Mouse (Mus musculus) intestine, embryonic 15.5 days (tissue): ENCODE results near the gene Pkd1l2. TPM values are rescaled to one million over a fixed set of nuclear protein-coding genes. Genes with fewer than 3 reads are reported as not detected.
A peak's percentile ranks its signal among the peaks of the same experiment; 100 is the strongest.

ENCODE experiments used
- ATAC-seq: fragments of 200-750 bp; cut with Nextera tagmentation; 2 replicates; pipeline ENCODE4 v1.8.0; 2017; ENCODE audit warnings: moderate TSS enrichment, moderate library complexity
- H3K27ac ChIP-seq: fragments of 300-500 bp; sonication (generic); 2 replicates; pipeline ENCODE4 v1.5.1; 2015; ENCODE audit warnings: mild to moderate bottlenecking, inconsistent platforms
- H3K27me3 ChIP-seq: fragments of 300-500 bp; sonication (generic); replicated peaks from 2 replicates; pipeline ENCODE4 v1.6.1; 2015; ENCODE audit warnings: inconsistent platforms
- H3K36me3 ChIP-seq: fragments of 300-500 bp; sonication (generic); 2 replicates; pipeline ENCODE4 v1.6.1; 2015; ENCODE audit warnings: inconsistent platforms
- H3K4me1 ChIP-seq: fragments of 300-500 bp; sonication (generic); replicated peaks from 2 replicates; pipeline ENCODE4 v1.6.1; 2015; ENCODE audit warnings: inconsistent platforms
- H3K4me2 ChIP-seq: fragments of 300-500 bp; sonication (generic); replicated peaks from 2 replicates; pipeline ENCODE4 v1.6.1; 2015; ENCODE audit warnings: mild to moderate bottlenecking, inconsistent platforms
- H3K4me3 ChIP-seq: fragments of 300-500 bp; sonication (generic); replicated peaks from 2 replicates; pipeline ENCODE4 v1.5.1; 2015; ENCODE audit warnings: inconsistent platforms
- H3K9ac ChIP-seq: fragments of 300-500 bp; sonication (generic); 2 replicates; pipeline ENCODE4 v1.6.1; 2015; ENCODE audit warnings: inconsistent platforms
- H3K9me3 ChIP-seq: fragments of 300-500 bp; sonication (generic); 2 replicates; pipeline ENCODE4 v1.6.1; 2016; ENCODE audit warnings: inconsistent platforms
- WGBS: fragments of 180-500 bp; shearing (Covaris S2); methylation state at CpG from one replicate; pipeline ENCODE4 v1.1.7; 2015; 5-methylcytosine and 5-hydroxymethylcytosine counted together
- polyA plus RNA-seq: library from polyadenylated mRNA; unstranded; fragments of >200 nt; fragmentation: Nextera tagmentation; extraction: Ambion mirVana; gene quantifications from 2 replicates; pipeline ENCODE4 v1.2.1, GENCODE M21; 2015

Pkd1l2 gene
- 0.21 TPM in 1 of 2 replicates, not detected in the other for polyA plus RNA-seq

GRCm38 (mm10) chr8:117082399-117082872 lies at the start of gene Pkd1l2:
Gene Pkd1l2 (minus strand): TSS chr8:117082449.
- Histone ChIP-seq H3K4me1 (0 out of 2 replicates have a peak, but pooled peaks cover 4% of the 10 kb centered on the region), H3K9ac (no peak within 1 kb of the TSS), H3K4me3 (no peak within 1 kb of the TSS), H3K27ac (no peak within 1 kb of the TSS), H3K4me2 (no peak within 1 kb of the TSS), H3K36me3 (no peaks in the 10 kb centered on the region), H3K27me3 (no peaks in the 10 kb centered on the region), H3K9me3 (no peaks in the 10 kb centered on the region)
- ATAC-seq: no peak
- WGBS: 69% methylated on average over 8 of the region's 8 CpGs

DNA sequence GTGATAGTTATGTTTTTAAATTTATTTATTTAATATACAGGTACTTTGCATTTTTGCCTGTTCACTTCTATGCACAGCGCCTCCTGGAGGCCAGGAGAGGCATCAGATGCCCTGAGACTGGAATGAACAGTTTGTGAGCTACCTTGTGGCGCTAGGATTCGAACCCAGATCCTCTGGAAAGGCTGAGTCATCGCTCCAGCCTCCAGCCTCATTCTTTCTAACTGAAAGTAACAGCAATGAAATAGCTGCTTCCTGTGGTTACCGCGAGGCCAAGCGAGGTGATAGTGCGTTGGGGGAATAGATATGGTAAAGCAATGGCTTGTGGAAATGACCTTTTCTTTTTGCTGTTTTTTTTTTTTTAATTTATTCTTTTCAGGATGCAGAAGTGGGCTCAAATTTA lies 44.8 kb upstream of the Pkd1l2 start:
- no peak overlapping the region for H3K9ac ChIP-seq
- no peak for ATAC-seq
- no peaks in the 10 kb centered on the region for H3K27me3 ChIP-seq
- 84% methylated on average over 8 of the region's 8 CpGs for WGBS
- H3K9me3 ChIP-seq: no peaks in the 10 kb centered on the region
- H3K27ac ChIP-seq: no peak overlapping the region
- no peak overlapping the region for H3K4me3 ChIP-seq
- no peak overlapping the region for H3K4me2 ChIP-seq
- H3K4me1 ChIP-seq: 0 out of 2 replicates have a peak, but pooled peaks cover 2% of the 10 kb centered on the region
- H3K36me3 ChIP-seq: no peaks in the 10 kb centered on the region

DNA sequence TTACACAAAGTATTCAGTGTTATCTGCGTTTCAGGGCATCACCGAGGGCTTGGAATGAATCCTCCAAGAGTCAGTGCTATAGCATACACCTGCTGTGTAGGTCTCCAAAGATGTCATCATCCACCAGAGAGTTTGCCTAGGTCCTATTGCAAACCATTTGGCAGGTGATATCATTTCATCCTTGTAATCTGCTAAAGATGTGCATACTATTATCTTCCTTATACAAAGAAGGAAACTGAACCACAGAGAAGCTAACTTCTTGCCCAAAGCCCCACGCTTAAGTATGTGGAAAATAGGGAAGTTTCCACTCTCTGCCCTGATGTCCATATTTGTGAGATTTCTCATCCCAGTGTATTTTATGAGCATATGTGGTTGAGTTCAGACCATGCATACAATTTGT lies 44.2 kb upstream of the Pkd1l2 start:
- Histone ChIP-seq H3K27ac (no peak overlapping the region), H3K9me3 (no peaks in the 10 kb centered on the region), H3K36me3 (no peaks in the 10 kb centered on the region), H3K4me2 (no peak overlapping the region), H3K9ac (no peak overlapping the region), H3K4me1 (0 out of 2 replicates have a peak, but pooled peaks cover 3% of the 10 kb centered on the region), H3K4me3 (no peak overlapping the region), H3K27me3 (no peaks in the 10 kb centered on the region)
- ATAC-seq: no peak
- 96% methylated on average over 3 of the region's 3 CpGs for WGBS

DNA sequence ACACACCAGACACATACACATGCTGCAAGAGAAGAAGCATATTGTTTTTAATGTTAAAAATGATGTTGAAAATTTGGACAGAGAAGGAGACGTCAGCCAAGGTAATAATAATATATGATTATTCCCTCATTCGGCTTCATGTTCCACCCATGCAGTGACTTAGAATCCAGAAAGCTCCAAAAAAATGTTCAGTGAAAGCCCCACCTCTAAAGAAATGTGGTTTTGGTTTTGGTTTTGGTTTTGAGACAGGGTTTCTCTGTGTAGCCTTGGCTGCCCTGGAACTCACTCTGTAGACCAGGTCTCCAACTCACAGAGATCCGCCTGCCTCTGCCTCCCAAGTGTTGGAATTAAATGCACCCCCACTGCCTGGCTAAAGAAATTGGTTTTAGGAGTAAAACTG lies 43.6 kb upstream of the Pkd1l2 start:
- Histone ChIP-seq H3K36me3 (no peaks in the 10 kb centered on the region), H3K27ac (no peak overlapping the region), H3K4me3 (no peak overlapping the region), H3K4me2 (no peak overlapping the region), H3K4me1 (0 out of 2 replicates have a peak, but pooled peaks cover 4% of the 10 kb centered on the region), H3K9me3 (no peaks in the 10 kb centered on the region), H3K9ac (no peak overlapping the region), H3K27me3 (no peaks in the 10 kb centered on the region)
- WGBS: 92% methylated on average over 3 of the region's 3 CpGs
- ATAC-seq: no peak

GRCm38 (mm10) chr8:117123850-117124633 lies 41.8 kb upstream of the Pkd1l2 start:
- ATAC-seq: peak; percentile 90

DNA sequence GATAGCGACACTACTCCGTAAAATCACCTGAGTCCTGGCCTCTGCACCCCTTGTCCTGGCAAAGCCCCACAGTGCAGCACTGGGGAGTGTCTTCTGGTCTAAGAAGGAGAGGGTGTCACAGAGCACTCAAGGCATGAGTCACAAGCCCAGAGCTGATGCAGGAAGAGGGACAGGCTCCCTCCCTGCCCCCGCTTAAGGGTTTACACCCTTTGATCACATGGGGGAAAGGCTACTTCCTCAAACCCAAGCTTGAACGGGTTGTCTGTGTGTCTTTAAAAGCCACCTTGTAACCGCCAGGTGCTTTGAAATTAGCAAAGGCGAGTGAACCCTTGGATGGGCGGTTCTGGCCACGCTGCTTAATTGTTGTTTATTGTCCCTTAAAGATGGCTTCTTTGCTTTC lies 39.0 kb upstream of the Pkd1l2 start:
- H3K9ac ChIP-seq: no peak overlapping the region
- no peak overlapping the region for H3K4me3 ChIP-seq
- no peaks in the 10 kb centered on the region for H3K9me3 ChIP-seq
- no peak overlapping the region for H3K4me2 ChIP-seq
- ATAC-seq: peak; percentile 84
- WGBS: 46% methylated on average over 8 of the region's 8 CpGs
- 0 out of 2 replicates have a peak, but pooled peaks cover 5% of the 10 kb centered on the region for H3K4me1 ChIP-seq
- H3K27me3 ChIP-seq: no peaks in the 10 kb centered on the region
- no peaks in the 10 kb centered on the region for H3K36me3 ChIP-seq
- H3K27ac ChIP-seq: peak overlapping the region; percentile 77

More at GRCm38 (mm10) chr8:117123850-117124633, 41.8 kb upstream of the Pkd1l2 start:
- Histone ChIP-seq H3K9ac (no peak overlapping the region; the same call in 1 of the 2 replicates), H3K9me3 (no peaks in the 10 kb centered on the region), H3K4me3 (no peak overlapping the region), H3K4me2 (peak overlapping the region; percentile 24), H3K36me3 (no peaks in the 10 kb centered on the region), H3K27me3 (no peaks in the 10 kb centered on the region), H3K27ac (peak overlapping the region; percentile 71), H3K4me1 (0 out of 2 replicates have a peak, but pooled peaks cover 4% of the 10 kb centered on the region)
- WGBS: 60% methylated on average over 13 of the region's 13 CpGs

DNA sequence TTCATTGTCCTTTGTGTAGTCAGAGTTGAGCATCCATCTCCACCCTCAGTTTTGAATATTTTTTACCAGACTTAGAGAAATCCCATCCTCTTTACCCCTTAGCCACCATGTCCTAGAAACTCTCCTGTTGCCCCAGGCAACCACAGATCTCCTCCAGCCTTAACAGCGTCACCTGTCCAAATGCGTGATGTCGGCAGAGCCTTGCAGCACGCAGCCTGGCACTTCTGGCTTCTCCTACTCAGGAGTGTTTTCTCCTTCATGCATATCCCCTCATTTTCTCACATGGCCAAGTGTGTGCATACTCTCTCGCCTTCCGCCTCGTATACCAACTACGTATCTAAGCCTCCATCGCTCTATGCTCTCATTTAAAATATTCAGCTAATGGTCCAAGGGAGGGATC lies 36.2 kb upstream of the Pkd1l2 start:
- no peak overlapping the region for H3K4me2 ChIP-seq
- no peaks in the 10 kb centered on the region for H3K9me3 ChIP-seq
- 81% methylated on average over 9 of the region's 9 CpGs for WGBS
- peaks cover 15% of the 10 kb centered on the region; the same call in 1 of the 2 replicates for H3K4me1 ChIP-seq
- H3K36me3 ChIP-seq: no peaks in the 10 kb centered on the region
- H3K9ac ChIP-seq: no peak overlapping the region
- no peak for ATAC-seq
- H3K27me3 ChIP-seq: no peaks in the 10 kb centered on the region
- H3K27ac ChIP-seq: no peak overlapping the region
- H3K4me3 ChIP-seq: no peak overlapping the region

GRCm38 (mm10) chr8:117116534-117116933 lies 34.3 kb upstream of the Pkd1l2 start:
- Histone ChIP-seq H3K27ac (peak overlapping the region; percentile 91), H3K4me2 (peak overlapping the region; percentile 44)

DNA sequence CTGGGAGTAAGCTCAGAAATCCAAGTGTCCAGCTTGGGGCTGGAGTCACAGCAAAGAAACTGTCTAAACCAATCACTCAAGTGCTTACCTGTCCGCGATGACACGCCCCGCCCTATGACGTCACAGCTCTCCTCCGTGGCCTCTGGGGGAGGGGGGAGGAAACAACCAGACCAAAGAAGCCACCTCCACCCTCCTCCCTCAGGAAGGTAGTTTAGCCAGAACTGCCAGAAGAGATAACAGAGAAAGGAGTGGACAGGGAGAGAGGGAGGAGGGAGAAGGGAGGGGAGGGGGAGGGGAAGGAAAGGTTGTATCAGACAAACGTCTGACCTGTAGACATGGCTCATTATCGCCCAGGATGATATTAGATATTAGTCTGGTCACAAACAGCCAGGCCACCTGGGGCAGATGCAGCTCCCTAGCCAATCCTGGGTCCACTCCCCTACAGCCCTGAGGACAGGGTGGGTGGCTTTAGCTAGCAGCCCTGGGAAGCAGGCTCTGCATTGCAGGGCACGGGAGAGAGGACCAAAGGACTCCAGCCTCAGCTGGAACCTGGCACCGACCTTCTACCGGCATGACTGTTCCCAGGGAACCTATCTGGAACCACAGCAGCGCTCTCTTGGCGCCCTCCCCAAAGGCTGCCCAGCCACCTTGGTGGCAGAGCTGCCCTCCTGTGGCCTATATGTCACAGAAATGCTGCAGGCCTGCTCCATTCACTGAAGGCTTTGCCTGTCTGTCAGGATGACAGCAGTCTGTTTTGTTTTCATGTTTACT lies 33.6 kb upstream of the Pkd1l2 start:
- H3K9ac ChIP-seq: no peak overlapping the region
- peak overlapping the region; percentile 91 for H3K27ac ChIP-seq
- H3K9me3 ChIP-seq: no peaks in the 10 kb centered on the region
- peak overlapping the region; percentile 44 for H3K4me2 ChIP-seq
- H3K36me3 ChIP-seq: no peaks in the 10 kb centered on the region
- peaks cover 15% of the 10 kb centered on the region for H3K4me1 ChIP-seq
- WGBS: 12% methylated on average over 13 of the region's 13 CpGs
- no peaks in the 10 kb centered on the region for H3K27me3 ChIP-seq
- no peak overlapping the region for H3K4me3 ChIP-seq
- peak; percentile 84 for ATAC-seq

More at GRCm38 (mm10) chr8:117116534-117116933, 34.3 kb upstream of the Pkd1l2 start:
- ATAC-seq: peak; percentile 60
- Histone ChIP-seq H3K4me3 (no peak overlapping the region), H3K27me3 (no peaks in the 10 kb centered on the region), H3K9me3 (no peaks in the 10 kb centered on the region), H3K9ac (no peak overlapping the region), H3K4me1 (peaks cover 17% of the 10 kb centered on the region), H3K36me3 (no peaks in the 10 kb centered on the region)
- 65% methylated on average over 7 of the region's 7 CpGs for WGBS

DNA sequence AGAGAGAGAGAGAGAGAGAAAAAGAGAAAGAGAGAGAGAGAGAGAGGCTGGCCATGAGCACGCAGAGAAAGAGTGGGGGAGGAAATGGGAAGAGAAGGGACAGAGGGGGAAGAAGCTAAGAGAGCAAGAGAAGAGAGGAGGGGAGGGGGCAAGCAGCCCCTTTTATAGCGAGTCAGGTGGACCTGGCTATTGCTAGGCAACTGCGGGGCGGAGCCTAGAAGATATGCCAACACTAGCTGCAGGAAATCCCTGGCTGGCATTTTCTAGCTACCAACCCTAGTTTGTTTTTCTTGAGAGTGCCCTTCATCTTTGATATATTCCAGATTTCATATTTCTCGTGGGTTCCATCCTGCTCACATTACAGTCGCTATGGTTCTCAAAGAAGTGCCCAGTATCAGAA lies 32.8 kb upstream of the Pkd1l2 start:
- Histone ChIP-seq H3K4me1 (peaks cover 15% of the 10 kb centered on the region), H3K27ac (peak overlapping the region; percentile 91), H3K4me3 (no peak overlapping the region), H3K27me3 (no peaks in the 10 kb centered on the region), H3K9ac (no peak overlapping the region), H3K4me2 (peak overlapping the region; percentile 44), H3K9me3 (no peaks in the 10 kb centered on the region), H3K36me3 (no peaks in the 10 kb centered on the region)
- 25% methylated on average over 6 of the region's 6 CpGs for WGBS
- peak; percentile 17; the same call in 1 of the 2 replicates for ATAC-seq

GRCm38 (mm10) chr8:117112261-117112660 lies 30.0 kb upstream of the Pkd1l2 start:
- no peaks in the 10 kb centered on the region for H3K36me3 ChIP-seq
- no peaks in the 10 kb centered on the region for H3K9me3 ChIP-seq
- peak; percentile 32; the same call in 1 of the 2 replicates for ATAC-seq
- H3K4me3 ChIP-seq: no peak overlapping the region
- 0 out of 2 replicates have a peak overlapping the region, but pooled peaks have one; percentile 6 for H3K4me2 ChIP-seq
- no peak overlapping the region for H3K27ac ChIP-seq
- no peaks in the 10 kb centered on the region for H3K27me3 ChIP-seq
- H3K4me1 ChIP-seq: peaks cover 15% of the 10 kb centered on the region
- no peak overlapping the region for H3K9ac ChIP-seq
- WGBS: 42% methylated on average over 8 of the region's 8 CpGs

DNA sequence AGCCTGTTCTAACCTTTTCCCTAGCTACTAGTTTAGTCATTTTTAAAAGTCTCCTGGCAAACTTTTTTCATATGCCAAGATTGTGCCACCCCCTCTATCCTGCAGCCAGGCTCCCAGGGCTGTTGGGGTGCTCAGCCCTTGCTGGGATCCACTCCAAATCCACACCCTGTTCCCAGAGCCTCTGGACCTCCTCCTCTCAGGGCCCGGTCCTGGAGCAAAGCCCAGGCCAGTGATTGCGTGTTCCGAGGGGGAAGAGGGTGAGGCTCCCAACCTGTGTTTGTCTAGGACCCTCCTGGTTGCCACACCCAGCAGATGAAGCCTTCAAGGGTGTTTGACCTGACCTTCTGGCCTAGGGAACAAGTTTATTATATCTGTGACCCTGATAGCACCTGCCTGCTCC lies 29.4 kb upstream of the Pkd1l2 start:
- Histone ChIP-seq H3K9me3 (no peaks in the 10 kb centered on the region), H3K4me2 (0 out of 2 replicates have a peak overlapping the region, but pooled peaks have one; percentile 6), H3K4me3 (no peak overlapping the region), H3K27ac (no peak overlapping the region), H3K27me3 (no peaks in the 10 kb centered on the region), H3K4me1 (peaks cover 15% of the 10 kb centered on the region), H3K36me3 (no peaks in the 10 kb centered on the region), H3K9ac (no peak overlapping the region)
- ATAC-seq: no peak
- 53% methylated on average over 3 of the region's 3 CpGs for WGBS
